Mouse (Mus musculus): ENCODE results near the gene Srsx. TPM values are rescaled to one million over a fixed set of nuclear protein-coding genes. Genes with fewer than 3 reads are reported as not detected.
"Not testable (repeated sequence)": the region's sequence is repeated elsewhere in the genome, so short reads cannot be mapped to it uniquely, and the experiment has no call there.

The Srsx gene
- polyA plus RNA-seq (2015; fragmentation: Nextera tagmentation; extraction: Ambion mirVana): not detected in 2 replicates

DNA sequence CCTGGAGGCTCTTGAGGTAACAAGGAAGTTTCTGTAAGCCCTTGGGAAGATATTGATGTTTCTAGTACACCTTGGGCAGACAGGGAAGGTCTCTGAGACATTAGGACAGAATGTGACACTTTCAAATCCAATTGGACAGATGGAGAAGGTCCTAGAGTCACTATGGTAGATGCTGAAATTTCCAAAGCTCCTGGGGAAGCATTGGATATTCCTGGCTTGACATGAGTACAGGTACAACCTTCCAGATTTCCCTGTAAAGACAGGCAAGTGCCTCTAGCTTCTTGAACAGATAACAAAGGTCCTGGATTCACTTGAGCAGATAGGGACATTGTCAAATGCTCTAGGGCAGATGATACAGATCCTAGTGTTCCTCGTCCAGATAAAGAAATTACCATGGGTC is at the start of gene Srsx:
Gene Srsx, minus strand, starts transcription at position 101 of the 400 bp plus-strand sequence.
- not testable (repeated sequence) for H3K36me3 ChIP-seq; H3K9ac ChIP-seq; H3K9me3 ChIP-seq; H3K4me1 ChIP-seq; ATAC-seq (ENCODE audit: insufficient number of reproducible peaks, insufficient read depth, low FRiP score, low TSS enrichment, low read depth); H3K27me3 ChIP-seq; H3K27ac ChIP-seq; H3K4me3 ChIP-seq; H3K4me2 ChIP-seq
- WGBS: 57% methylated on average over 1 of the region's 1 CpGs

DNA sequence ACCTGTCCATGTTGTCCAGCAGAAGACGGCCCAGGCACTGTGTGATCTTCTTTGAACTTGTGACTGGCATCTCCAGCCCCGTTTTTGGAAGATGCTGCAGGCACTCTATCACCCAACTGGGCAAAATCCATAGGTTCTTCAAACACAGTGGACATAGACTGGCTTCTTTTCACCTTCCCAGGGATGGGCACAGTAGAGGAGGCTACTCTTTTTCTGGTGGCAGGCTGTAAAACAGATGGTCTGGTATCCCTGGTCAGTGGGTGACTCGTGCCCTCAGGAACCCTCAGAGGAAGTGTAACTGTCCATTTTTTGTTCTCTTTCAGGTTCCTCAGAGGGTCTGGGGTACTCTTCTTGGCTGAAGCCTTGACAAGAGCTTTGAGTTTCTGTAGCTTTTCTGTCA is 24.5 kb upstream of the Srsx start, which contains the start of gene Gm17577:
Gene Gm17577, minus strand, starts transcription at position 101 of the 400 bp plus-strand sequence.
- H3K9me3 ChIP-seq; H3K27ac ChIP-seq; H3K4me1 ChIP-seq; H3K4me2 ChIP-seq; H3K9ac ChIP-seq; H3K36me3 ChIP-seq; ATAC-seq (ENCODE audit: insufficient number of reproducible peaks, insufficient read depth, low FRiP score, low TSS enrichment, low read depth); H3K27me3 ChIP-seq; H3K4me3 ChIP-seq: not testable (repeated sequence)
- no CpG with 5 or more reads among the region's 3 CpGs for WGBS

Other genes starting within 250 kb of the Srsx start
- not detected in 2 replicates for gene Gm17521, start 192.8 kb downstream of the Srsx start, polyA plus RNA-seq (2015; fragmentation: Nextera tagmentation; extraction: Ambion mirVana)
- gene Cldn34c1, start 119.0 kb downstream of the Srsx start, polyA plus RNA-seq (2015; fragmentation: Nextera tagmentation; extraction: Ambion mirVana): 14.2 and 17.9 TPM in 2 replicates
- gene Gm17577, start 24.4 kb upstream of the Srsx start, polyA plus RNA-seq (2015; fragmentation: Nextera tagmentation; extraction: Ambion mirVana): not detected in 2 replicates

Measured in embryonic facial prominence, embryonic 13.5 days (tissue).